Mouse (Mus musculus) CH12.LX (cell line): ENCODE measurements at regions not wholly inside any gene's neighbourhood (a gene's known extent, or its start where the extent isn't known, plus 50 kb on each side); places are given as distances from the start of the nearest gene placed in this dataset.

Source experiments
- DNase-seq: peaks from one replicate; pipeline ENCODE4 v3.0.0-alpha.2; 2013; ENCODE audit errors: extremely low read depth
- H3K27ac ChIP-seq: 2 replicates; pipeline ENCODE4 v1.5.1; 2012; ENCODE audit warnings: low read depth, mild to moderate bottlenecking, control low read depth, moderate library complexity; ENCODE audit not compliant: insufficient read depth
- H3K27me3 ChIP-seq: replicated peaks from 2 replicates; pipeline ENCODE3; 2012; ENCODE audit warnings: inconsistent platforms
- H3K36me3 ChIP-seq, 2 experiments: replicated peaks in 1 of 2; 2 replicates each; pipeline versions ENCODE3 to v1.6.1; 2012; ENCODE audit warnings: inconsistent platforms in 1 of 2, low read length in 1 of 2, mild to moderate bottlenecking in 1 of 2, mixed read lengths in 1 of 2, moderate library complexity in 1 of 2; ENCODE audit not compliant: control insufficient read depth in 1 of 2, insufficient read depth in 1 of 2
- H3K4me1 ChIP-seq, 2 experiments: 2 replicates each; pipeline ENCODE4 v1.6.1; 2012; ENCODE audit warnings: inconsistent platforms in 1 of 2, moderate library complexity in 1 of 2; ENCODE audit not compliant: insufficient read depth in 2 of 2, control insufficient read depth in 1 of 2
- H3K4me2 ChIP-seq: 2 replicates; pipeline ENCODE4 v1.6.1; 2012; ENCODE audit warnings: low read depth, mild to moderate bottlenecking, control low read depth; ENCODE audit not compliant: poor library complexity, insufficient read depth, severe bottlenecking
- H3K4me3 ChIP-seq, 3 experiments: fragments of 150-350 bp in 1 of 3; sonication (generic) in 1 of 3; replicated peaks in 1 of 3; 2 replicates each; pipeline versions ENCODE3 to v1.5.1; 2011 to 2012; ENCODE audit warnings: low read depth in 2 of 3, low read length in 2 of 3, mild to moderate bottlenecking in 2 of 3, moderate library complexity in 2 of 3, control low read depth in 1 of 3, improper control_type of control experiment in 1 of 3, inconsistent platforms in 1 of 3, mixed read lengths in 1 of 3; ENCODE audit not compliant: poor library complexity in 1 of 3
- H3K79me2 ChIP-seq: replicated peaks from 2 replicates; pipeline ENCODE4 v1.6.1; 2012; ENCODE audit warnings: mild to moderate bottlenecking, moderate library complexity; ENCODE audit not compliant: control insufficient read depth, poor library complexity, insufficient read depth, severe bottlenecking; ENCODE audit errors: extremely low read depth
- H3K9ac ChIP-seq: 2 replicates; pipeline ENCODE4 v1.6.1; 2012; ENCODE audit warnings: low read depth, mild to moderate bottlenecking, control low read depth, moderate library complexity; ENCODE audit not compliant: insufficient read depth
- H3K9me3 ChIP-seq: replicated peaks from 2 replicates; pipeline ENCODE3; 2012; ENCODE audit warnings: low read length, inconsistent platforms, mixed read lengths
- CHD1 ChIP-seq: IDR thresholded peaks from 2 replicates; pipeline ENCODE4 v1.6.1; 2012; ENCODE audit warnings: low read depth, low read length, improper control_type of control experiment, inconsistent platforms
- CHD2 ChIP-seq: IDR thresholded peaks from 2 replicates; pipeline ENCODE4 v1.6.1; 2011; ENCODE audit warnings: low read length, improper control_type of control experiment
- CTCF ChIP-seq, 2 experiments: IDR thresholded peaks in 1 of 2; conservative IDR thresholded peaks in 1 of 2; 2 replicates each; pipeline ENCODE4 v1.5.1; 2011 to 2012; ENCODE audit warnings: low read depth in 2 of 2, low read length in 2 of 2, improper control_type of control experiment in 1 of 2, inconsistent platforms in 1 of 2, mild to moderate bottlenecking in 1 of 2, moderate library complexity in 1 of 2
- ELF1 ChIP-seq: IDR thresholded peaks from 2 replicates; pipeline ENCODE4 v1.6.1; 2014; ENCODE audit warnings: low read depth, mild to moderate bottlenecking, inconsistent platforms, low read length, improper control_type of control experiment
- IRF4 ChIP-seq: IDR thresholded peaks from 2 replicates; pipeline ENCODE4 v1.6.1; 2014; ENCODE audit warnings: low read depth, mild to moderate bottlenecking, inconsistent platforms, low read length, improper control_type of control experiment
- JUN ChIP-seq: IDR thresholded peaks from 2 replicates; pipeline ENCODE4 v1.6.1; 2011; ENCODE audit warnings: low read depth, mild to moderate bottlenecking, low read length, improper control_type of control experiment, moderate library complexity; ENCODE audit not compliant: insufficient read depth
- JUND ChIP-seq: conservative IDR thresholded peaks from 2 replicates; pipeline ENCODE4 v1.6.1; 2011; ENCODE audit warnings: low read depth, low read length, improper control_type of control experiment
- MAX ChIP-seq: IDR thresholded peaks from 2 replicates; pipeline ENCODE4 v1.6.1; 2011; ENCODE audit warnings: low read length, improper control_type of control experiment
- MEF2A ChIP-seq: IDR thresholded peaks from 2 replicates; pipeline ENCODE4 v1.6.1; 2014; ENCODE audit warnings: low read depth, mild to moderate bottlenecking, inconsistent platforms, low read length, improper control_type of control experiment, borderline replicate concordance
- MXI1 ChIP-seq: IDR thresholded peaks from 2 replicates; pipeline ENCODE4 v1.6.1; 2011; ENCODE audit warnings: mild to moderate bottlenecking, low read depth, low read length, improper control_type of control experiment
- NELFE ChIP-seq: IDR thresholded peaks from 2 replicates; pipeline ENCODE4 v1.6.1; 2011; ENCODE audit warnings: low read depth, low read length, improper control_type of control experiment
- PAX5 ChIP-seq: IDR thresholded peaks from 2 replicates; pipeline ENCODE4 v1.6.1; 2012; ENCODE audit warnings: low read length, inconsistent platforms, mixed read lengths
- RAD21 ChIP-seq: IDR thresholded peaks from 2 replicates; pipeline ENCODE4 v1.6.1; 2011; ENCODE audit warnings: low read depth, mild to moderate bottlenecking, low read length, improper control_type of control experiment, moderate library complexity
- SMC3 ChIP-seq: IDR thresholded peaks from 2 replicates; pipeline ENCODE4 v1.6.1; 2011; ENCODE audit warnings: low read depth, low read length, improper control_type of control experiment
- TBP ChIP-seq: conservative IDR thresholded peaks from 2 replicates; pipeline ENCODE4 v1.6.1; 2011; ENCODE audit warnings: low read depth, low read length, improper control_type of control experiment
- USF1 ChIP-seq: IDR thresholded peaks from 2 replicates; pipeline ENCODE4 v1.6.1; 2014; ENCODE audit warnings: low read depth, mild to moderate bottlenecking, inconsistent platforms, low read length, improper control_type of control experiment
- ZC3H11A ChIP-seq: IDR thresholded peaks from 2 replicates; pipeline ENCODE4 v1.6.1; 2012; ENCODE audit warnings: low read depth, mild to moderate bottlenecking, inconsistent platforms, low read length, improper control_type of control experiment
- ZKSCAN1 ChIP-seq: IDR thresholded peaks from 2 replicates; pipeline ENCODE4 v1.6.1; 2012; ENCODE audit warnings: low read depth, inconsistent platforms, low read length, improper control_type of control experiment, borderline replicate concordance
- ZNF384 ChIP-seq: IDR thresholded peaks from 2 replicates; pipeline ENCODE4 v1.6.1; 2012; ENCODE audit warnings: low read depth, low read length, improper control_type of control experiment, inconsistent platforms
- dilution Hi-C: fragments of 300-500 bp; cut with MboI; formaldehyde crosslinking; loops from 2 replicates; pipeline ENCODE4 v1.14.3; 2020; ENCODE audit warnings: low sequenced_read_pairs; ENCODE audit not compliant: extremely low pct_unique_long_range_greater_than_20kb, extremely low pct_ligation_motif_present
- in situ Hi-C: fragments of 300-500 bp; cut with MboI; formaldehyde crosslinking; loops from 3 replicates; pipeline ENCODE4 v1.14.3; 2019; ENCODE audit warnings: low sequenced_read_pairs, low pct_ligation_motif_present, low pct_unique_long_range_greater_than_20kb, mixed read lengths

DNA sequence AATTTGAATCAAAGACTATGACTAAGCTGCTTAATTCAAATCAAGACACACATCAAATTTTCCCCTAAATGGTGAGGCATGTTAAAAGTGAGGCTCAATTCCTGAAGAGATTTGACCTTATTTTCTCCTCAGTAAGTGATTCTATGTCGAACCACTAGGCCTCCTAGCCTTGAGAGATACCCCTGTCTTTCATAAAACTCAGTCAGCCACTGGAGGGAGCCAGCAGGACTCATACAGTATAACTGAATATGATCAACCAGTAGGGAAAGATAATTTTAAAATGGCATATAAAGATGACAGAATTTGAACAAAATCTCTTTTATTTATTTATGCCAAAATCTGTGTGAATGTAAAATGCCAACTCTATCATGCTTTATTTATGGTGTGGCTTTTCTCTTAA, 626.5 kb upstream of the Pkn2 start:
- in situ Hi-C loops: no loop called here
- no peak overlapping the region for H3K27ac ChIP-seq
- no peaks in the 10 kb centered on the region for H3K36me3 ChIP-seq
- H3K9ac ChIP-seq: no peak overlapping the region
- H3K4me3 ChIP-seq: no peak overlapping the region
- dilution Hi-C loops: no loop called here
- no peaks in the 10 kb centered on the region for H3K9me3 ChIP-seq
- H3K79me2 ChIP-seq: no peaks in the 10 kb centered on the region
- TF ChIP-seq SMC3 (peak; percentile 75), CHD1 (no peak), RAD21 (peak; percentile 68), CTCF (conservative IDR thresholded peaks at IDR 0.05 in 1 of 2, IDR thresholded peaks at IDR 0.05 in 1 of 2; ENCODE audit: low read depth in 2 of 2, low read length in 2 of 2) (peak; percentile 7 to 86; a peak in 2 of 4 replicates), ELF1 (no peak), ZC3H11A (0 out of 2 replicates have a peak, but pooled peaks have one; percentile 11)
- TF ChIP-seq, all 38 proteins: peak for 4
- H3K4me2 ChIP-seq: no peak overlapping the region
- no peaks in the 10 kb centered on the region for H3K27me3 ChIP-seq
- H3K4me1 ChIP-seq: no peaks in the 10 kb centered on the region
- DNase-seq: peak; percentile 72

DNA sequence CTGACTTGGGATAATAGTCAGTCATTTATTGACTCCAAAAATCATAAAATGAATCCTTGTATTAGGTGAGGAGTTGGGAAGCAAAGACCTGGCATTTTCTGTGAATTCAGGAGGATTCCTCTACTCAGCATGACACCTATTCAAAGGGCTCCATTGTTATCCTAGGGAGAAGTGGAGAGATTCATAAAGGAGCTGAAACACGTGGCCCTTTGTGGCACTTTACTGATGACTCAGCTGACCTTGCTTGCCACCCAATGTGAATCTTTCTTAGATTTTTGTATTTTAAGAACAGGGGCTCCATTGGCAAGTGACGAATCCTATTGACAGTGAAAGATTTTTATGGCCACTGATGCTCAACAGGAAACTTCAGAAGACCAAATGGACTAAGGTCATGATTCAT, 619.2 kb upstream of the Pkn2 start:
- dilution Hi-C loops (no loop called here), in situ Hi-C loops (no loop called here)
- DNase-seq: no peak
- Histone ChIP-seq H3K79me2 (no peaks in the 10 kb centered on the region), H3K4me3 (no peak overlapping the region), H3K4me1 (no peaks in the 10 kb centered on the region), H3K27me3 (no peaks in the 10 kb centered on the region), H3K9me3 (no peaks in the 10 kb centered on the region), H3K9ac (no peak overlapping the region), H3K27ac (no peak overlapping the region), H3K4me2 (no peak overlapping the region), H3K36me3 (no peaks in the 10 kb centered on the region)
- TF ChIP-seq JUN: no peak
- no peak for TF ChIP-seq NELFE
- no peak for TF ChIP-seq ZKSCAN1
- TF ChIP-seq TBP: no peak
- TF ChIP-seq RAD21: no peak
- TF ChIP-seq MEF2A: no peak
- no peak for TF ChIP-seq USF1
- TF ChIP-seq MAX: no peak
- no peak for TF ChIP-seq PAX5
- no peak for TF ChIP-seq IRF4
- no peak for TF ChIP-seq MXI1
- no peak for TF ChIP-seq CHD2
- no peak for TF ChIP-seq JUND
- TF ChIP-seq ZNF384: no peak
- TF ChIP-seq CHD1: no peak
